Mouse (Mus musculus): ENCODE measurements around the gene Btbd11. TPM values are rescaled to one million over a fixed set of nuclear protein-coding genes. Genes with fewer than 3 reads are reported as not detected.
A peak's percentile ranks its signal among the peaks of the same experiment; 100 is the strongest.

Btbd11 gene
- polyA plus RNA-seq, 1 experiment from 2014 or later: 10.0 TPM

DNA sequence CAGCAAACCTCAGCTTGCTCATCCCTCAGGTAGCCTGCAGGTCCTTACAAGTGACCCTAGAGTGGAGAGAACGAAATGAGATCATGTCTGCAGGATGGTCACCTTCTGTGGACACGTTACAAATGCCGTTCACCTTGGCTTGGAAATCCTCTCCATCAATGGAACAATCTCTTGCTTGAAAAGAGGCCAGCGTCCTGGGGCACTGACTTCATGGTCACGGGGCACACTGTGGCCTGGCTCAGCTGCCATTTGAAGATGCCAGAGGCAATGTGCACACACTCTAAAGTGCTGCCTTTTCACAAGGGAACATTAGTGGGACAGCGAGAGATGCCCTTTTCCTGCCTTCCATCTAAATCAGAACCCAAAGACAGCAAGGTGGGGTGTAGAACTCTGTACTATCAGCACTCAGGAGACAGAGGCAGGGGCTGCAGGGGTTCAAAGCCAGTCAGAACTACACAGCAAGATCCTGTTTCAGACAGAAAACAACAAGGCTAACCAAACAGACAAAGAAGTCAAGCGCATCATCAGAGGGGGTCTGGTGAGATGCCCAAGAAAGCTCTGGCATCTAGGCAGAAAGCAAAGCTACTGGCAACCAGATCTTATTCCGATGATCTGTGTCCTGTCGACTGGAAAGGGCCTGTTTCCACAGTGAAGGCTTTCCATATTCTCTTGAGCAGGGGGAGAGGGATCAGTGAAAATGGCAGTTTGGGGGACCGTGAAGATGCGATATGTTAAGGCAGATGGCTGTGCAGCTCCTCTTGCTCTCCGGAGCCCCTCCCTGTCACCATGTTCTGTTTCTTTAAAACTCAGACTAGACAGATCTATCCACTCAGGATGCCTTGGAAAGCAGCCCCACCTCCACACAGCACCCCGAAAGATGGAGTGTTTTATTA is 79.1 kb downstream of the Btbd11 start:
- no peak for ATAC-seq (ENCODE audit: low FRiP score, low read depth)
- Histone ChIP-seq H3K9me3 (no peaks in the 10 kb centered on the region), H3K9ac (replicated peaks) (no peak overlapping the region), H3K27me3 (no peaks in the 10 kb centered on the region), H3K4me1 (peaks cover 19% of the 10 kb centered on the region), H3K27ac (replicated peaks) (no peak overlapping the region), H3K4me2 (replicated peaks) (no peak overlapping the region), H3K36me3 (no peaks in the 10 kb centered on the region), H3K4me3 (no peak overlapping the region)
- 88% methylated on average over 13 of the region's 13 CpGs for WGBS

DNA sequence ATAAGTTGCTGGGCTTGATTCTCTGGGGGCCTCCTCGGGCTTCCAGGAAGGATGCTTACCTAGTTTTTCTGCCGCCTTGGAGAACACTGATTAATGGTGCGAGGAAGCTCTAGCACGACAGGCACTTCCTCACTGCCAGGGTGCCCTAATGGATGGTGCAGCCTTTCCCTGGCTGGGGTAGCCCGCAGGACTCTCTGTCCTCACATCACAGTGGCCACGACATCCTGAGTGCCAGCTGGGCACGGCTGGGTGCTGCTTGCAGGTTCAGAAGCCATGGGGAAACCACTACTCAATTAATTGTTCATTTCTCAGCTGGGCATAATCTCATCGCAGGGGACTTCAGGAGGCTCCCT is 79.8 kb downstream of the Btbd11 start:
- H3K4me3 ChIP-seq: no peak overlapping the region
- H3K4me1 ChIP-seq: peaks cover 19% of the 10 kb centered on the region
- no peak overlapping the region for H3K4me2 ChIP-seq (replicated peaks)
- no peaks in the 10 kb centered on the region for H3K9me3 ChIP-seq
- no peak overlapping the region for H3K27ac ChIP-seq (replicated peaks)
- ATAC-seq (ENCODE audit: low FRiP score, low read depth): no peak
- no peaks in the 10 kb centered on the region for H3K36me3 ChIP-seq
- no peaks in the 10 kb centered on the region for H3K27me3 ChIP-seq
- WGBS: 55% methylated on average over 8 of the region's 8 CpGs
- H3K9ac ChIP-seq (replicated peaks): no peak overlapping the region

DNA sequence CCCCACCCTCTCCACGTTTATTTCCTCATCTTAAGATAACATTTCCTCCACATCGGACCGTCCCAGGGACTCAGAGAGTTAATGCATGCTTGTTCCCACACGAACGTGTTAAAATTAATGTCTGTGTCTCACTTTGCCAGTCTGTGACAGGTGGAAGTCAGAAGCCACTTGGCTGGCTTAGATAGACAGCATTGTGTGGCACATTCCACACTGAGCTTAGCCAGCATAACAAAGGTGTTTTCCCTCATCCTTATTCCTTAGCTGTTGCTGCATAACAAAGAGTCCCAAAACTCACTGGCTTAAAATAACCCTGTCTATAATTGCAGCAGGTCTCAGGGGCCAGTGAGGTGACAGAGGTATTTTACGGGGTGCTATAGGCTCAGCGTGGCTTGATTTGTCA is 80.8 kb downstream of the Btbd11 start:
- WGBS: 56% methylated on average over 7 of the region's 7 CpGs
- Histone ChIP-seq H3K27ac (replicated peaks) (no peak overlapping the region), H3K4me2 (replicated peaks) (no peak overlapping the region), H3K36me3 (no peaks in the 10 kb centered on the region), H3K27me3 (no peaks in the 10 kb centered on the region), H3K4me3 (no peak overlapping the region), H3K9ac (replicated peaks) (no peak overlapping the region), H3K4me1 (peaks cover 19% of the 10 kb centered on the region), H3K9me3 (no peaks in the 10 kb centered on the region)
- ATAC-seq (ENCODE audit: low FRiP score, low read depth): no peak

DNA sequence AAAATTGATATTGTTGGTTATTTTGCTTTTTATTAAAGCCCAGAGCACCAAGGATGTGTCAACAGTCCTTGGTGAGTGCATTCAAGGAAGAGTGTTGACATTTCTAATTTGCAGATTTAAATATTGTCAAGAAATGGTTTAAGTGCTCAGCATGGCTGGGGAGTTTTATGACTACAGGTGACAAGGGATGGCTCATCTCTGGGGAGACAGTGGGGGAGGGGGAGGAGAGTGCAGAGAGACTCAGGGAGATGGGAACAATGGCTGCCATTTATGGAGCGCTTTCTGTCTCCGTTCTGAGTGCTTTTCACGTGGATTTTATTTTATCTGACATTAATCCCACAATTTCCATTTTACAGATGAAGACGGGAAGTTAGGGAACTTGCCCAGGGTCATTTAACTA is 81.9 kb downstream of the Btbd11 start:
- H3K27ac ChIP-seq (replicated peaks): no peak overlapping the region
- H3K27me3 ChIP-seq: no peaks in the 10 kb centered on the region
- H3K9me3 ChIP-seq: no peaks in the 10 kb centered on the region
- no peaks in the 10 kb centered on the region for H3K36me3 ChIP-seq
- H3K9ac ChIP-seq (replicated peaks): no peak overlapping the region
- H3K4me2 ChIP-seq (replicated peaks): no peak overlapping the region
- peaks cover 19% of the 10 kb centered on the region for H3K4me1 ChIP-seq
- WGBS: 56% methylated on average over 4 of the region's 4 CpGs
- ATAC-seq (ENCODE audit: low FRiP score, low read depth): no peak
- H3K4me3 ChIP-seq: no peak overlapping the region

DNA sequence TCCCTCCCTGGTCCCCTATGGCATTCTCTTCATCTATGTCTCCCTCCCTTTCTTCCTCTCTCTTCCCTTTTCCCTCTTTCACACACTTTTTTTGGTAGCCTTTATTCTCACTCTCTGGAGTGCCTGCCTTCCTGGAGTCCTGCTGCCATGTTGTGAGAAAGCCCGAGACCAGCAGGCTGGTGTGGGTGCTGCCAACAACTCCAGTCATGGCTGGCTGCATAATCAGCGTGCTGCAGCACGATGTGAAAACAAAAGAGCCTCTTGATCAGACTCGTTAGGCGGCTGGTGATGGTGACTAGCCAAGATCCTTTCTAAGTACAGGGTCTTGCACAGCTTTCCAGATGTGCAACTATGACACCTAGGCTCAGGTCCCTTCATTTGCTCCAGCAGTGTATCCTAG is 82.7 kb downstream of the Btbd11 start:
- H3K4me3 ChIP-seq: no peak overlapping the region
- no peaks in the 10 kb centered on the region for H3K36me3 ChIP-seq
- no peak overlapping the region for H3K4me2 ChIP-seq (replicated peaks)
- ATAC-seq (ENCODE audit: low FRiP score, low read depth): no peak
- H3K27ac ChIP-seq (replicated peaks): no peak overlapping the region
- 65% methylated on average over 5 of the region's 5 CpGs for WGBS
- H3K4me1 ChIP-seq: peaks cover 17% of the 10 kb centered on the region
- H3K9me3 ChIP-seq: no peaks in the 10 kb centered on the region
- no peaks in the 10 kb centered on the region for H3K27me3 ChIP-seq
- no peak overlapping the region for H3K9ac ChIP-seq (replicated peaks)

DNA sequence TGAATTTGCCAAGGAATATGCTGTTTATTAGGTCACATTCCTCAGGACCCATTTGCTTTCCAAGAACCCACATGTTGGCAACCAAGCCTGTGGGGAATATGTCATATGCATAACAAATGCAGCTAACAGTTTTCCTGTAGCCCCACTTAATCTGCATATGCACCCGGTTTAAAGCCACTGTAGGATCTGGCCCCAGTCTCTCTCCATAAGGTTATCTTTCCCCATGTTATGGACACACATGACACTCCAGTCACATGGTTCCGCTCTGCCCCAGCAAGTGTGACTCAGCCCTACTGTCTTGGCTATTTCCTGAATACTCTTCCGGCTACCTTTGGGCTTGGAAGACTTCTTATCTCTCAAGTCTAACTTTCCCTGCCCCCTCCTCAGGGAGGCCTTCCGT is 86.7 kb downstream of the Btbd11 start:
- WGBS: 83% methylated on average over 4 of the region's 4 CpGs

DNA sequence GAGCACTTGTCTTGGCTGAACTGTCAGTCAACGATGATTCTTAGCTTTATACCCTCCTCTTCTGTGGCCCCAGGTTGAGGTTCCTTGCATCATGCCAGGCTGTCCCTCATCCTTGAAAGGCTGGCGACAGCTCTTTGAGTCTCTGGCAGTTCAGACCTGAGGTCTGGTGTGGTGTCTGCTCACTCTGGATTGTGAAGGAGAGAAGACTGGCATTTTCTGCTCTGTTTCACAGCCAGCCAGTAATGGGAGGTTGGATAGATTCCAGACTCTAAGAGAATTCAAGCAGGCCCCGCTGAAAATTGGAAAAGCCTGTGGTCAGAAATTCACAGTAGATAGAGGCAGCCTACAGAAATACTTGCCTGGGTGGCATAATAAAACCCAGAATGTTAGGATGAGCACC is 87.3 kb downstream of the Btbd11 start:
- H3K4me2 ChIP-seq (replicated peaks): no peak overlapping the region
- no peaks in the 10 kb centered on the region for H3K9me3 ChIP-seq
- H3K4me3 ChIP-seq: no peak overlapping the region
- H3K36me3 ChIP-seq: no peaks in the 10 kb centered on the region
- no peak for ATAC-seq (ENCODE audit: low FRiP score, low read depth)
- no peak overlapping the region for H3K9ac ChIP-seq (replicated peaks)
- H3K27ac ChIP-seq (replicated peaks): no peak overlapping the region
- no peaks in the 10 kb centered on the region; the same call in 1 of the 2 replicates for H3K4me1 ChIP-seq
- WGBS: 86% methylated on average over 3 of the region's 3 CpGs
- no peaks in the 10 kb centered on the region for H3K27me3 ChIP-seq

More for the DNA sequence above, 86.7 kb downstream of the Btbd11 start:
- no peak overlapping the region for H3K4me2 ChIP-seq (replicated peaks)
- H3K4me3 ChIP-seq: no peak overlapping the region
- no peaks in the 10 kb centered on the region for H3K9me3 ChIP-seq
- H3K9ac ChIP-seq (replicated peaks): no peak overlapping the region
- H3K36me3 ChIP-seq: no peaks in the 10 kb centered on the region
- ATAC-seq (ENCODE audit: low FRiP score, low read depth): no peak
- H3K27me3 ChIP-seq: no peaks in the 10 kb centered on the region
- no peak overlapping the region for H3K27ac ChIP-seq (replicated peaks)
- no peaks in the 10 kb centered on the region; the same call in 1 of the 2 replicates for H3K4me1 ChIP-seq

DNA sequence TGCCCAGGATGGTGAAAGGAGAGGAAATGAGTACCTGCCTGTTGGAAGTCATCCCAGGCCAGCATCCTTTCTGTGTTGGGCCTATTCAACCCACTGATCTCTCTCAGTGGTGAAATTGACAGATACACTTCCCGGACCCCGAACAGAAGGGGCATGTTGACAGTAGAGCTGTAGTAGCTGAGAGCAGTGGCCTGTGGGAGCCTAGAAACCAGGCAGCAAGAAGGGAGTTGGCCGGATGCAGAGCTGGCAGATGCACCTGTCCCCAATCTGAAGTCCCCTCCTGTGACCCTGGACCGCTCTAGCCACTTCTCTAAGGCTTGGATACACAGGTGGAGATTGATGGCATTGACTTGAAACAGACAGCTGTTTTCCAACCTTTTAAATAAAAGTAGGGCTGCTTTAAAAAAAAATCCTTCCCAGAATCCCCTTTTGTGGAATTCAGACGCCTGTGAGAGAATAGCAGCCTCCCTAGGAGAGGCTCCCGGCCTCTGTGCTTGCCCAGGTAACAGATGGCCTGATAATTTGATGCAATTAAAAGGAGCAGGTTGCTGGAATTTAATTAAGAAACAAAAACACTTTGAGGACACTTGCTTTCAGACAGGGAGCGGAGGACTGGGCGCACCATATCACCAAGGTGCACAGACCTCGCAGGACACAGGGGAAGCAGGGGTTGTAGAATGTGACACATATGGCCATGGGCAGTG is 89.2 kb downstream of the Btbd11 start:
- Histone ChIP-seq H3K4me2 (replicated peaks) (no peak overlapping the region), H3K36me3 (no peaks in the 10 kb centered on the region), H3K9ac (replicated peaks) (no peak overlapping the region), H3K9me3 (no peaks in the 10 kb centered on the region), H3K4me3 (no peak overlapping the region), H3K4me1 (peaks cover 10% of the 10 kb centered on the region; the same call in 1 of the 2 replicates), H3K27ac (replicated peaks) (no peak overlapping the region), H3K27me3 (no peaks in the 10 kb centered on the region)
- no peak for ATAC-seq (ENCODE audit: low FRiP score, low read depth)
- whole genome bisulfite sequencing: 86% methylated on average over 9 of the region's 9 CpGs

DNA sequence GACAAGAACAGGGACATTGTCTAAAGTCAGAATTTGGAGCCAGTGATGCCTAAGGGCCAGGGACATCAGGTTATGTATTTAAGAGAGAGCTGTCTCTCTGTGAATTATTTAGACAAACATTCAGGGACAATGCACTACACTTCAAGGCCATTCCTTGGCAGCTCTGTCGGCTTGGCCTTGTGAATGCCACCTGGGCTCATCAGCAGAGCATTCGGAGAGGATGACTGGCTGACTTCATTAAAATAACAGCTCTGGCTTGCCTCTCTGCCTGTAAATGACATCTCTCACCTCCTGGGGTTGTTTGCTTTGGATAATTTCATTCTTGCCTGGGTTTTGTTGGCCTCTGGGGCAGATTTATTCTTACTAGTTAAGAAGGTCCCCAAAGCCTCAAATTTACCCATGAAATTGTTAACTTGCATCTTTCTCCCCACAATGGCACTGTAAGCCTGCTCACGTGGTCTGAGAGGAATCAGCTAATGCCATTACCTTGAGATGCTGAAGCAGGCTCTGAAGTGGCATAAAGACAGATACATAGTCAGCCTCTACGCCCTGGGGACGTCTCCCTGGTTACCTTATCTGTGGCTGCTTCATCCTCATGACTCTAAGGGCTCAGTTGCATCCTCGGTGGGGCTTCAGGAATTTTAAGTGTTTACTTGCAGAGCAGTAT is 93.5 kb downstream of the Btbd11 start:
- Histone ChIP-seq H3K36me3 (no peaks in the 10 kb centered on the region), H3K4me3 (no peak overlapping the region), H3K27ac (replicated peaks) (no peak overlapping the region), H3K9me3 (no peaks in the 10 kb centered on the region), H3K4me1 (peaks cover 22% of the 10 kb centered on the region), H3K4me2 (replicated peaks) (no peak overlapping the region), H3K9ac (replicated peaks) (no peak overlapping the region), H3K27me3 (no peaks in the 10 kb centered on the region)
- ATAC-seq (ENCODE audit: low FRiP score, low read depth): no peak
- 55% methylated on average over 6 of the region's 6 CpGs for WGBS

DNA sequence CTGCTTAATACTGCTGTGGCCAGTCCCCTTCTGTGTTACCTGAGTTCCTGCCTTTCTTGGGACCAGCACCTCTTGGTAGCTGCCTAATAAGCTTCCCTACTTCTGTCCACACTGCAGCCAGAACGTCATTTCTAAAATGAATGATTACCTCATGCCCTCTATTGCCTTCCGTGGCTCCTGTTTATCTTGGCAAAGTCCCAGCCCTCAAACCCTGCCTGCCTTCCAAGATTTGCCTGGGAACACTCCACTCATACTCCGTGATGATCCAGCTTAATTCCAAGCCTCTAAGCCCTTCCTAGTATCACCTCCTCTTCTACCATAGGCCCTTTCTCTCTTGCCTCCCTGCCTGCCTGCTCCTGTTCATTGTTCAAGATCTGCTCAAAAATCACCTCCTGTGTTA is 94.5 kb downstream of the Btbd11 start:
- peaks cover 22% of the 10 kb centered on the region for H3K4me1 ChIP-seq
- ATAC-seq (ENCODE audit: low FRiP score, low read depth): no peak
- WGBS: 58% methylated on average over 3 of the region's 3 CpGs
- no peaks in the 10 kb centered on the region for H3K36me3 ChIP-seq
- H3K9me3 ChIP-seq: no peaks in the 10 kb centered on the region
- H3K9ac ChIP-seq (replicated peaks): no peak overlapping the region
- no peak overlapping the region for H3K27ac ChIP-seq (replicated peaks)
- H3K27me3 ChIP-seq: no peaks in the 10 kb centered on the region
- no peak overlapping the region for H3K4me2 ChIP-seq (replicated peaks)
- H3K4me3 ChIP-seq: no peak overlapping the region

DNA sequence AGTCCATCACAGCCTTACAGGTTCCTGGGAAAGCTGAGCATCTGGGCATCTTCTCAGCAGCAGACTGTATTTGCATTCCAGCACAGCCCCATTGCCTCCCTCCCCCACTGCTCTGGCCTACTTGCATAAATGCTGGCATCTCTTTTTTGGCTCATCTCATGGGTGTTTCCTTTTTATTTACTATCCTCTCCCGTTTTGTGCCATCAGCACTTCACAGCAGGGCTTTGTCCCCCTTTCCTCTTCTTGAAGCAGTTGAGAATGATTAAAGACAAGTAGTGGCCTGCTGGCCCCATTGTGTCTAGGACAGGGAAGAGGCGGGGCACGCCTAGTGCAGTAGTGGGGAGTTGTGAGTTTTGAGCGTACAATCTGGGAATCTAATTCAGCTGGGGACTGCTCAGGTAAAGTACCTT is 95.5 kb downstream of the Btbd11 start:
- ATAC-seq (ENCODE audit: low FRiP score, low read depth): no peak
- H3K36me3 ChIP-seq: no peaks in the 10 kb centered on the region
- no peak overlapping the region for H3K4me2 ChIP-seq (replicated peaks)
- no peaks in the 10 kb centered on the region for H3K27me3 ChIP-seq
- peaks cover 22% of the 10 kb centered on the region for H3K4me1 ChIP-seq
- H3K9me3 ChIP-seq: no peaks in the 10 kb centered on the region
- H3K27ac ChIP-seq (replicated peaks): 0 out of 2 replicates have a peak overlapping the region, but pooled peaks have one; percentile 25
- H3K9ac ChIP-seq (replicated peaks): no peak overlapping the region
- WGBS: 22% methylated on average over 4 of the region's 4 CpGs
- H3K4me3 ChIP-seq: no peak overlapping the region

DNA sequence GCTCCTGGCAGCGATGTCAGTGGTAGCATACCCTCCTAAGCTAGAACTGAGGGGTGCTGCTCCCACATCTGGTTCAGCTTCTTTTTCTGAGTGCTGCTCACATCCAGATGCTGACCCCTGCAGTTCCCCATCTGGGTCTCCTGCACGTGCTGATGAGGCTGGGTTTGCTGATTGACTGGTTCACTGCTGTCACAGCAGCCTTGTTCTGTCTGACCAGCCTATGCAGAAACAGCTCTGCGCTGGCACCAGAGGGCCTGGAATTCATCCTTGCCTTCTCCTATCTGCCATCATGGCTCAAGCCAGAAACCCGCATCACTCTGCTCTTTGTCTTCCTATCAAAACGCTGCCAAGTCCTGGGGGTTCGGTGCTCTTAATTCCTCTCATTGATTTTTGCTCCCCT is 95.9 kb downstream of the Btbd11 start:
- 0 out of 2 replicates have a peak overlapping the region, but pooled peaks have one; percentile 25 for H3K27ac ChIP-seq (replicated peaks)
- no peaks in the 10 kb centered on the region for H3K36me3 ChIP-seq
- H3K4me3 ChIP-seq: no peak overlapping the region
- WGBS: 28% methylated on average over 6 of the region's 6 CpGs
- no peak overlapping the region for H3K9ac ChIP-seq (replicated peaks)
- H3K4me2 ChIP-seq (replicated peaks): no peak overlapping the region
- H3K4me1 ChIP-seq: peaks cover 22% of the 10 kb centered on the region
- ATAC-seq (ENCODE audit: low FRiP score, low read depth): no peak
- H3K27me3 ChIP-seq: no peaks in the 10 kb centered on the region
- H3K9me3 ChIP-seq: no peaks in the 10 kb centered on the region

Measured in midbrain, embryonic 12.5 days (tissue).